Mouse (Mus musculus) adrenal gland, adult 2 months (tissue): ENCODE measurements around the gene Rnf6. TPM values are rescaled to one million over a fixed set of nuclear protein-coding genes. Genes with fewer than 3 reads are reported as not detected.
"Not testable (repeated sequence)": the region's sequence is repeated elsewhere in the genome, so short reads cannot be mapped to it uniquely, and the experiment has no call there.

ENCODE experiments used
- DNase-seq: peaks from one replicate; pipeline ENCODE4 v3.0.0; 2021
- polyA plus RNA-seq: library from polyadenylated mRNA; depleted of rRNA; stranded (reverse); fragments of >200 nt; gene quantifications from 2 replicates; pipeline ENCODE4 v1.2.3, GENCODE M21; 2012
- total RNA-seq, 2 experiments: library from RNA; stranded (reverse); gene quantifications; 2 replicates each; pipeline ENCODE4 v1.2.3; 2021

Gene Rnf6
- total and polyA plus RNA-seq, 3 experiments: 9.2 to 75.7 (median 45.4) TPM

DNA sequence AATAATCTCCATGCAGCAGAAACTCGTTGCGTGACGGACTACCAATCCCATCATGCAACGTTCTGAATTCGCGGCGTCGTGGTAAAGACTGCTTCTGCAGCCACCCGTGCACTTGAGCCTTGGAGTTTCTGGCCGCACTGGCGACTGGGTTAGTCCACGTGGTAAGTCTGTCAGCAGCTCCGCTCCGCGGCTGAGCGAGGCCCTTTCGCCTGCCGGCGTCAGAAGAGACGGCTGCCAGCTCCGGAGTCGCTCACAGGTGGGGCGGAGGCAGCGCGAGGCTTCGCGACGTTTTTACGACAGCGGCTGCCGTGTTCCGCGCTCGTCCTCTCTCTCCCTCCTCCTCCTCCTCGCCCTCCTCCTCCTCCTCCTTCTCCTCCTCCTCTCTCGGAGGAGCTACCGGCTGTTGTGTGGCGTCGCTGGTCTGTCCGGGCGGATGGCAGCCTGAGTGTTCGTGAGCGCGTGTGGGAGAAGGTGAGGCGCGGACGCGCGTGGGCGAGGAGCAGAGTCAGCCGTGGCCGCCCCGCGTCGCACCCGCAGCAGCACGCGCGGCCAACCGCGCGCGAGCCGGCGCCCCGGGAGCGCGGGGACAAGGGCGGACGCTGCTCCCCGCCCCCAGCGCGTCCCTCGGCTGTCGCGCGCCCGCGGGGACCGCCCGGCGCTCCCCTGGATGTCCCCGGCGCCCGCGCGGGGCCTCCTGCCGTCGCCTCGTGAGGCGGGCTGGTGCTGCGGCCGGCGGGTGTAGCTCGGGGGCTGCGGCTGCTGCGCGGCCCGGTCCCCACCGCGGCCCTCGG lies 9.7 kb upstream of the Rnf6 start, which contains the start of gene Cdk8:
Cdk8 (plus strand) TSS at position 367 of the 791 bp plus-strand sequence.
- DNase-seq: peak; percentile 96

DNA sequence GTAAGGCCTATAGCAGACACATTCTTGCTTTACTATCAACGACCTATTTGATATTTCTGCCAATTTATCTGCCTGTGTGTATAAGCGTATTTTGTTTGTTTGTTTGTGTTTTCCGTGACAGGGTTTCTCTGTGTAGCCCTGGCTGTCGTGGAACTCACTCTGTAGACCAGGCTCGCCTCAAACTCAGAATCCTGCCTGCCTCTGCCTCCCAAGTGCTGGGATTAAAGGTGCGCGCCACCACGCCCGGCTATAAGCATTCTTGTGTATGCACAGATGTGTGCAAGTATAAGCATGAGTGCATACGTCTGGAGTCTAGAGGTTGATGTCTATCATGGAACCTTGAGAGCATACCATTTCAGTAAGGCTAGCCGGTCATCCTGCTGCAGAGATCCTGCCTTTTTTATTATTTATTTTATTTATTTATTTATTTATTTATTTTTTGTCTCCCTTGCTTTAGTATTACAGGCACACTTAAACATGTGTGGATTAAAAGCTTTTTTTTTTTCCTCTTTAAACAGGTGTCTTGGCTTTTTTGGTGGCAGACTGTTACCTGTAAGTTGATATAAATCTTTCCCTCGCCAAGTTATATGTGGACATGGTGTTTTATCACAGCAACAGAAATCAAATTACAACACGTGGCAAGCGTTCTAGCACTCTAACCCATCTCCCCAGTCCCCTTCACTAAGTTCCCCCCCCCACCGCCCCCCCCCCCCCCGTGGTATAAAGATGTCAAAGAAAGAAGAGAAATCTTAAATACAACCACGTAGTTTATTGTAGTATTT lies 8.7 kb upstream of the Rnf6 start:
- DNase-seq: no peak

- no peak for DNase-seq
Measured at GRCm38 (mm10) chr5:146227496-146227895, 6.1 kb upstream of the Rnf6 start.

- DNase-seq: no peak
Measured at GRCm38 (mm10) chr5:146223786-146224185, 2.4 kb upstream of the Rnf6 start.

DNA sequence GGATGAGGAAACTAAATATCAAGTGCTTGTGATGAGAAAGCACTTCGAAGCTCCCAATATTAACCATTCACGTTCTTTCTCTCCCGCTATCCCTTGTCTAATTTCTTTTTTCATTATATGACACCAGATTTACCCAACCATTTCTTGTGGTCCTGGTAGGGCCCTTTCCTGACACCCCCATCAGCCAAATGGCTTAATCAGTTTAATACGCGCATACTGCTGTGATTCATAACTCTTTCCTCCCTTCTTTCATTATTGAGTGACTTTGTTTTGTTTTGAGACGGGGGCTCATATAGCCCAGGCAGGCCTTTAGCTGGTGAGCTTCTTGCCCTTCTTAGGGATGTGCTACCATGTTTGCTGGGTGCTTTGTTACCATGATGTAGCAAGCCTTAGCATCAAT lies 367 bp upstream of the Rnf6 start:
- DNase-seq: no peak

- DNase-seq: no peak
Measured at GRCm38 (mm10) chr5:146220501-146220878, 865 bp downstream of the Rnf6 start.

- DNase-seq: no peak
Measured at GRCm38 (mm10) chr5:146205537-146205936, 15.8 kb downstream of the Rnf6 start.

DNA sequence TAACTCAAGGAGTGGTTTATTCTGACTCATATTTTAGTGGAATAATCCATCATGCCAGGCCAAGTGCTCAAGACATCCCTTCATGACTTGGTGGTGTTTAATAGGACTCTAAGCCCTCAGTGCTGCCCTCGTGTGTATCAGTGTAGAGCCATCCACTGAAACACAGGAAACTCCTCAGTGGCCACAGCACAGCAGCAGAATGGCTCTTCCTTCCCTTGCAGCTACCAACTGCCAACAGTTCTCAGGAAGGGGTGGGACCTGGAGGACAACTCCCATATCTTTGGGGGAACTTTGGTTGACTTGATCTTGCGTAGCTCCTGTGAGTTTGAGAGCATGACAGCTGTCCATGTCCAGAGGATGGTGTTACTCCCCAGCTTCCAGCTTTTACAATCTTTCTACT lies 17.4 kb downstream of the Rnf6 start:
- DNase-seq: no peak

GRCm38 (mm10) chr5:146200580-146200979 lies 20.8 kb downstream of the Rnf6 start:
- no peak for DNase-seq

DNA sequence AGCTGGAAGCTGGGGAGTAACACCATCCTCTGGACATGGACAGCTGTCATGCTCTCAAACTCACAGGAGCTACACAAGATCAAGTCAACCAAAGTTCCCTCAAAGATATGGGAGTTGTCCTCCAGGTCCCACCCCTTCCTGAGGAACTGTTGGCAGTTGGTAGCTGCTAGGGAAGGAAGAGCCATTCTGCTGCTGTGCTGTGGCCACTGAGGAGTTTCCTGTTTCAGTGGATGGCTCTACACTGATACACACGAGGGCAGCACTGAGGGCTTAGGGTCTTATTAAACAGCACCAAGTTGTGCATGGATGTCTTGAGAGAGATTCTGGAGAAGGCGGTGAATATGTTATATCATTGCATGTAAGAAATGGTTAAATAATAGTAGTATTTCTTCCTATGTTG lies 21.8 kb downstream of the Rnf6 start:
- no peak for DNase-seq

- DNase-seq: no peak
Measured at GRCm38 (mm10) chr5:146199073-146199472, 22.3 kb downstream of the Rnf6 start.

GRCm38 (mm10) chr5:146193360-146193759 lies 28.0 kb downstream of the Rnf6 start:
- no peak for DNase-seq

GRCm38 (mm10) chr5:146190501-146191269 lies 30.7 kb downstream of the Rnf6 start:
- no peak for DNase-seq

DNA sequence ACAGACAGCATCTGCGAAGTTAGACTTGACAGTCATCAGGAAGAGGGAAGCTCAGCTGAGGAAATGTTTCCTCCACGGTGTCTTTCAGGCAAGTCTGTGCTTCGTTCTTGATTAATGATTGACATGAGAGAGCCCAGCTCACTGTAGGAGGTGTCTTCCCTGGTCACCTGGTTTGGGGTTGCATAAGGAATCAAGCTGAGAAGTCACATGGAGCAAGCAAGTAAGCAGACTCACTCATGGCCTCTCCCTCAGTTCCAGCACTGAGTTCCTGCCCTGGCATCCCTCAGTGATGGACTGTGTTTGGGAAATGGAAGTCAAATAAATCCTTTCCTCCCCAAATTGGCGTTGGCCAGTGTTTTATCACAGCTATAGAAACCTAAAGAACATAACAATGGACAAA lies 31.3 kb downstream of the Rnf6 start:
- no peak for DNase-seq

GRCm38 (mm10) chr5:146188712-146189111 lies 32.6 kb downstream of the Rnf6 start:
- DNase-seq: no peak

DNA sequence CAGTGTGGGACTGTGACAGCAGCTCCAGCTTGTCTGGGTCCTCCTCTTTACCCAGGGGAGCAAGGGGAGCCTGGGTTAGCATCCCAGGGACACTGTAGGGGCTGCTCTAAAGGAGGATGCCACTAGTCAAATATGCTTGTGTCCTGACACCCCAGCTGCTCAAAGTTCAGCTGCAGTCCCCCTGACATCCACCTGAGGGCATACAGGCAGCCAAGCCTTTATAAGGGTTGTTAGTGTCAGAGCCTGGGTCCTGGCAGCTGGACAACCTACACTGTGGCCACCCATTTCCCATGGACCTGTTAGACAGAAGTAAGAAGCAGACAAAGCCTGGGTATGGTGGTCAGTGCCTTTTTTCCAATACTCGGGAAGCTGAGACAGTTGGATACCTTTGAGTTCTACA lies 33.2 kb downstream of the Rnf6 start:
- DNase-seq: no peak

GRCm38 (mm10) chr5:146187441-146187840 lies 33.9 kb downstream of the Rnf6 start:
- peak; percentile 60 for DNase-seq

DNA sequence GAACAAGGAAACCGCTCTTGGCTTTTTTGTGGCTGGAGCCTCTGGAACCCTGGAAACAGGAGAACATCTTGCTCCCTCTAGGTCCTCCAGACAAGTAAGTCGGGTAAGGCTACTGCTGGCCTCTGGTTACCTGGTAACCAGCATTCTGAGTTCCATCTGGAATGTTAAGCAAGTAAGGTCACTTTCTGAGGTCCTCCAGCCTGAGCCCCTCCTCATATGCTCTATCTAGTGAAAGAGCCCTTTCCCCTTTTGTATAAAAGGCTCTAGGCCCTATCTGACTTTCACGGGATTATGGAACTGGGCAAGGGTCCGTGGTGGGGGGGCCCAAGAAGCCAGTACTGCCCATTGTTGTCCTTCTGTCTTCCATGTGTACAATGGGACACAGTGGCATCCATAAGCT lies 36.2 kb downstream of the Rnf6 start, which contains the start of gene 1700001J03Rik:
1700001J03Rik (minus strand) TSS at position 101 of the 400 bp plus-strand sequence.
- DNase-seq: not testable (repeated sequence)

DNA sequence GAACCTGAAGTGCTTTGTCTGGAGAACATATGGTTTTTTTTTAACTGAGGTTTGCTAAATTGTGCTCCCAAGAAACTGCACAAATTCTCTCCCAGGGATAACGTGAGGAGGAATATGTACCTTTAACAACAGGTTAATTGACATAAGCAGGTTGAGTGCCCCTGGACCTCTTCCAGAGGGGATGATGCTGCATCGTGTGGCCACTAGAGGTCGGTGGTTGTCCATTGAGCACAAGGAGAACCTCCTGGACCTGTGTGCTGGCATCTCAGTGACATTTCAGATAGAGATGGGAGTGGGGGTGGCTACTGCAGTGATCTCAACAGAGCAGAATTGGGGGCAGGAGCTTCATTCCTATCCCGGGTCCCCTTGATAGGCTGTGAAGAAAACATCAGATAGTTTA lies 48.6 kb downstream of the Rnf6 start:
- peak; percentile 42 for DNase-seq

- DNase-seq: not testable (repeated sequence)
Measured at GRCm38 (mm10) chr5:146170621-146171020, 50.7 kb downstream of the Rnf6 start, which contains the start of gene Gm6309. Gene Gm6309 (minus strand): TSS chr5:146170721.

- not testable (repeated sequence) for DNase-seq
Measured at GRCm38 (mm10) chr5:146160439-146160838, 60.9 kb downstream of the Rnf6 start, which contains the start of gene Gm5565. Gene Gm5565 (minus strand): TSS chr5:146160539.
